Mouse (Mus musculus) stomach, postnatal 0 days (tissue): ENCODE results near the gene Patl2.

Experiments
- CTCF ChIP-seq: IDR thresholded peaks from 2 replicates; pipeline ENCODE4 v1.5.1; 2016; ENCODE audit warnings: antibody characterized with exemption, low read depth, mild to moderate bottlenecking, moderate library complexity
- EP300 ChIP-seq: optimal IDR thresholded peaks from 2 replicates; pipeline ENCODE3; 2016; ENCODE audit warnings: antibody characterized with exemption

DNA sequence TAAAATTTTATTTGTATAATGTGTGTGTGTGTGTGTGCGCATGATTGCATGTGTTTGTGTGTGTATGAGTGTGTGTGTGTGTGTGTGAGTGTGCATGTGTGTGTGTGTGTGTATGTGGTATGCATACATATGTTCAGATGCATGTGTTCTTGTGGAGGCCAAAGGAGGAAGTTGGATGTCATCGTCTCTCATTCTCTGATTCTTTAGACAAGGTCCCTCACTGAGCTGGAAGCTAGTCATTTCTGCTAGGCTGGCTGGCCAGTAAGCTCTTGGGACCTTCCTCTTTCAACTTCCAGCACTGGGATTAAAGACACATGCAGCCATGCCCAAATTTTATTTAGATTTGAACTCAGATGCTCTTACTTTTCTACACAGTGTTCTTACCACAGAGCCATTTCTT is 53.9 kb downstream of the Patl2 start:
- TF ChIP-seq EP300, result no peak
- TF ChIP-seq CTCF, result no peak
